Mouse (Mus musculus) heart, postnatal 0 days (tissue): ENCODE measurements around the gene Ifit3b. TPM values are rescaled to one million over a fixed set of nuclear protein-coding genes. Genes with fewer than 3 reads are reported as not detected.
A peak's percentile ranks its signal among the peaks of the same experiment; 100 is the strongest.
"Not testable (repeated sequence)": the region's sequence is repeated elsewhere in the genome, so short reads cannot be mapped to it uniquely, and the experiment has no call there.

Source experiments
- ATAC-seq: fragments of 200-750 bp; cut with Nextera tagmentation; 2 replicates; pipeline ENCODE4 v1.8.0; 2017; ENCODE audit warnings: low read depth, moderate number of reproducible peaks, moderate library complexity; ENCODE audit not compliant: insufficient read depth
- DNase-seq: peaks from one replicate; pipeline ENCODE4 v3.0.0-alpha.2; 2016; ENCODE audit warnings: low spot score
- H3K27ac ChIP-seq: fragments of 300-500 bp; sonication (generic); 2 replicates; pipeline ENCODE4 v1.5.1; 2014; ENCODE audit warnings: low read depth, mild to moderate bottlenecking
- H3K27me3 ChIP-seq: fragments of 300-500 bp; sonication (generic); 2 replicates; pipeline ENCODE4 v1.6.1; 2014; ENCODE audit warnings: low read length, mixed read lengths; ENCODE audit not compliant: control insufficient read depth, insufficient read depth
- H3K36me3 ChIP-seq: fragments of 300-500 bp; sonication (generic); replicated peaks from 2 replicates; pipeline ENCODE4 v1.6.1; 2014; ENCODE audit warnings: low read length, mixed read lengths; ENCODE audit not compliant: control insufficient read depth, insufficient read depth
- H3K4me1 ChIP-seq: fragments of 300-500 bp; sonication (generic); 2 replicates; pipeline ENCODE4 v1.6.1; 2014; ENCODE audit warnings: antibody characterized with exemption; ENCODE audit not compliant: control insufficient read depth, insufficient read depth
- H3K4me2 ChIP-seq: fragments of 300-500 bp; sonication (generic); 2 replicates; pipeline ENCODE4 v1.6.1; 2014; ENCODE audit warnings: low read depth, mild to moderate bottlenecking, low read length, moderate library complexity
- H3K4me3 ChIP-seq: fragments of 300-500 bp; sonication (generic); 2 replicates; pipeline ENCODE4 v1.5.1; 2014; ENCODE audit warnings: low read depth, low read length
- H3K9ac ChIP-seq: fragments of 300-500 bp; sonication (generic); replicated peaks from 2 replicates; pipeline ENCODE4 v1.6.1; 2014; ENCODE audit warnings: low read depth, low read length, mixed read lengths
- H3K9me3 ChIP-seq: fragments of 300-500 bp; sonication (generic); replicated peaks from 2 replicates; pipeline ENCODE4 v1.6.1; 2016; ENCODE audit warnings: low read length; ENCODE audit not compliant: control insufficient read depth
- CTCF ChIP-seq: IDR thresholded peaks from 2 replicates; pipeline ENCODE4 v1.5.1; 2016; ENCODE audit warnings: antibody characterized with exemption, control low read depth, low read depth
- EP300 ChIP-seq: IDR thresholded peaks from 2 replicates; pipeline ENCODE4 v1.6.1; 2016; ENCODE audit warnings: antibody characterized with exemption, low read depth
- WGBS: fragments of 180-500 bp; shearing (Covaris S2); extraction: QIAGEN DNeasy Blood & Tissue Kit; methylation state at CpG from one replicate; pipeline ENCODE4 v1.1.7; 2014; 5-methylcytosine and 5-hydroxymethylcytosine counted together
- polyA plus RNA-seq: library from polyadenylated mRNA; unstranded; fragments of >200 nt; fragmentation: Nextera tagmentation; extraction: Ambion mirVana; gene quantifications from 2 replicates; pipeline ENCODE4 v1.2.1, GENCODE M21; 2015
- total RNA-seq: library from RNA; depleted of rRNA; stranded (reverse); fragments of >200 nt; gene quantifications from 2 replicates; pipeline ENCODE4 v1.2.3, GENCODE M21; 2014; ENCODE audit warnings: low replicate concordance; rRNA removed

Ifit3b gene
- total RNA-seq (0.57 and 2.5 TPM in 2 replicates), polyA plus RNA-seq (0.59 and 0.72 TPM in 2 replicates)

DNA sequence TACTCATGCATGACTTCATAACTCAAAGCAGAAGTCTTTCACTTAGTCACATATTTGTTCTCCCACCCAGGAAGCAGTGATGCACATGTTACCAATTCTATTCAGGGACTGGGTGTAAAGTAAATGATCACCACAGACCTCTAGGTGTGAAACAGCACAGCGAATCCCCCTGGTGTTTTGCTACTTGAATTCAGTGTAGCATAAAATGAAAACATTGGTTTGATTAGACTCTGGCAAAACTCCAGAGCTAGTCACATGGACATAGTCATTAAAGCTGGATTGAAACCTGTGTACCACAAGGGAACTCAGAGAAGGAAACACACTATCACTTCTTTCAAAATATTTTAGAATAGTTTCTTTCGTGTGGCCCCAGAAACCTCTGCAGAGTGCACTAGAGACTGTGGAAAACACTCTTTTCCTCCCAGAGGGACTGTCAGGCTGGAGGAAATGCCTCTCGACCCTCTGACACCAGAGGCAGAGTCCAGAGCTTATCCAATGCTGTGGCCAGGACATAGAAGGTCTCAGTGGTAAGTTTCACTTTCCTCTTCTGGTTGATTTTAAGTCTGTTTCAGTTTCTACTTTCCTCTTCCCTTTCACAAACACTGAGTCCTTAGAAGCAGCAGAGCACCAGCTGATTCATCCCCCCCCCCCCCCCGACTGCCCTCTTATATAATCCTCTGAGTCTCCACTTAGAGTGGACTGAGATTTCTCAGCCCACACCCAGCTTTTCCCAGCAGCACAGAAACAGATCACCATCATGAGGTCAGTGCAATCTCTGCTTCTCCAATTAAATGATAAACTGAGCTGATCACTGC, at the start of gene Ifit3b:
Ifit3b (plus strand) TSS at position 734 of the 815 bp plus-strand sequence.
- H3K9ac ChIP-seq, H3K9me3 ChIP-seq, H3K4me1 ChIP-seq, H3K36me3 ChIP-seq, H3K27me3 ChIP-seq, H3K4me3 ChIP-seq, H3K4me2 ChIP-seq: not testable (repeated sequence)
- peak; percentile 29 for DNase-seq
- ATAC-seq: peak; percentile 82
- H3K27ac ChIP-seq: peak within 1 kb of the TSS; percentile 35
- WGBS: 20% methylated on average over 4 of the region's 4 CpGs

DNA sequence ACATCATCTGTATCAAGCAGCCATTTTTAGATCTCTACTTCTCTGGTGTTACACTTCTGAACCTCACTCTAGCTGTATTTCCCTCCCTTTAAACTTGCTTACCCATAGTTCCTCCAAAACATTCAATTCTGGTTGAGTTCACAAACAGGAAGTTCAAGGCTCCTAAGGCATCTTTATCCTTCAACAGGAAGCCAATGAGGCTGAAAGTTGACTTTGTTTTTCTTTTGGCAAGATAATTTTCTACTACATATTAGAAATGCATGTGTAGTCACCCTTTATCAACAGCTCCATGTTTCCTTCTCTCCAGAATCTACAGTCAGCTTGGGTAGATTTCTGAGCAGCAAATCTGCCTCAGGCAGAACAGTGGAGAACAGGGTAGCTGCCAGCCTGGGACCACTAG, 45.2 kb upstream of the Ifit3b start:
- no peaks in the 10 kb centered on the region for H3K4me1 ChIP-seq
- no peak for ATAC-seq
- H3K27me3 ChIP-seq: no peaks in the 10 kb centered on the region
- no peak overlapping the region for H3K4me2 ChIP-seq
- H3K27ac ChIP-seq: no peak overlapping the region
- DNase-seq: no peak
- H3K9ac ChIP-seq: no peak overlapping the region
- no peaks in the 10 kb centered on the region for H3K36me3 ChIP-seq
- no peak for TF ChIP-seq EP300
- H3K4me3 ChIP-seq: no peak overlapping the region
- no peaks in the 10 kb centered on the region for H3K9me3 ChIP-seq

DNA sequence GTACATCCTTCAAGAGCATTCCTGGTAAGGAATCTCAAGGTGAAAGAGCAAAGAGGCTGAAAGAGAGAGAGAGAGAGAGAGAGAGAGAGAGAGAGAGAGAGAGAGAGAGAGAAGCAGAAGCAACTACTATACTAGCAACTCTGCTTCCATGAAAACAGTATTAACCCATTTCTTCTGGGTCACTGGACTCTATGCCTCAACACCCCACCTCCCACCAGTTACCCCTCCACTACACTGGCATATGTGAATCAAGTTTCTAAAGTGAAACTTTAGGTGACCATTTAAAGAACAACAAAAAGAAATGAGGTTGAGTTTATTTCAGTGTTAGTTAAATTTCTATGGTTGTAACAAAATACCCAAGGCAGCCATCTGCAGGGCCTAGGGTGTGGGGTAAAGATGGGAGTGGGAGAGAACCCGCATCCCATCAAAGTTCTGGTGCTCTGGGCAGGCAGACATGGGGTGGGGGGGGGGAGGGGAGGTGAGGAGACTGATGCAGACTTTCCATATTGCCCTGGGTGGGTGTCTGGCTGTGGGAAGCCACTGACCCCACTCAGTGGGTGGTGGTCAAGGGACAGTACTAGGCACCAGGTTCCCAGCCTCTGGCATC, 41.5 kb upstream of the Ifit3b start:
- Histone ChIP-seq H3K9ac (no peak overlapping the region), H3K27ac (no peak overlapping the region), H3K4me2 (no peak overlapping the region), H3K36me3 (no peaks in the 10 kb centered on the region), H3K4me3 (no peak overlapping the region), H3K4me1 (peaks cover 6% of the 10 kb centered on the region; the same call in 1 of the 2 replicates), H3K9me3 (no peaks in the 10 kb centered on the region), H3K27me3 (no peaks in the 10 kb centered on the region)
- no peak for ATAC-seq
- no peak for DNase-seq
- WGBS: 90% methylated on average over 1 of the region's 1 CpGs
- TF ChIP-seq EP300 (no peak), CTCF (no peak)

DNA sequence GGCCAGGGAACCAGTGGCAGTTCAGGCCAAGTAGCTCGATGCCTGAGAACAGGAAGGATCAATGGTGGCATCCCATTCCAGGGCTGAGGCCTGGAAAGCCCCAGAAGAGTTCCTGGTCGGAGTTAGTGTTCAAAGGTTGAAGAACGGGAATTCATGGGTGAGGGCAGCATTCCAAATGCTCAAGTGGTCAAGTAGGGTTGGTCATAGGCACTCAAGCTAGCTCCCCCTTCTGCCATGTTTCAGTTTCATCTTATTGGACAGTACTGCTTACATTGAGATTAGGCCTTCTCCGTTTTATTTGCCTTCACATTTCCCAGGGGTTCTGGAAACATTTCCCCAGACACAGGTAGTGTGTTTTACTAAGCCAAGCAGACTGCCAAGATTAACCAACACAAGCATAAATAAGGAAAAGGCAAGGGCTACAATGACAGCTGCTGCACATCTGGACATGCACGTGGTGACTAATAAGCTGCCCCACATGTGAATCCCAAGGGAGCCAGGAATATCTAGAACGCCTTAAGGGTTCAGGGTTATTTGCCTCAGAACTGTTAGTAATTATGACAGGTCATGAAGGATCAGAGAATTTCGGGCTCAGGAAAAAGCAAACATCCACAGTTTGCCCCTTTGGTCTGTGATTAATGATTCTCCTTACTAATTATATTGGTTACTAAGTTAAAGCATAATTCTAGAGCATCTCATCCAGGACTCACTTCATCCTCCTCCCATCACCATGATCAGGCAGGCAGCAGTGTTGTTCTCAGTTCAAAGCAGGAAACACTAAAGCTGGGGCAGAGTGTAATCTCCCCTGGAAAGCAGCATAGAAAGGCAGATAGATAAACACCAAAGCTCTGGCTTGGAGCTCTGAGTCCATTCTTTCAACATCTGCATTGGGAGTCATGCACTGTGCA, 38.5 kb upstream of the Ifit3b start:
- Histone ChIP-seq H3K4me3 (no peak overlapping the region), H3K27ac (peak overlapping the region; percentile 37), H3K9me3 (no peaks in the 10 kb centered on the region), H3K27me3 (no peaks in the 10 kb centered on the region), H3K36me3 (peaks cover 16% of the 10 kb centered on the region; the same call in 1 of the 2 replicates), H3K4me1 (peaks cover 6% of the 10 kb centered on the region; the same call in 1 of the 2 replicates), H3K4me2 (no peak overlapping the region), H3K9ac (no peak overlapping the region)
- TF ChIP-seq EP300: no peak
- no peak for TF ChIP-seq CTCF
- no peak for ATAC-seq
- 71% methylated on average over 7 of the region's 7 CpGs for WGBS
- DNase-seq: no peak

DNA sequence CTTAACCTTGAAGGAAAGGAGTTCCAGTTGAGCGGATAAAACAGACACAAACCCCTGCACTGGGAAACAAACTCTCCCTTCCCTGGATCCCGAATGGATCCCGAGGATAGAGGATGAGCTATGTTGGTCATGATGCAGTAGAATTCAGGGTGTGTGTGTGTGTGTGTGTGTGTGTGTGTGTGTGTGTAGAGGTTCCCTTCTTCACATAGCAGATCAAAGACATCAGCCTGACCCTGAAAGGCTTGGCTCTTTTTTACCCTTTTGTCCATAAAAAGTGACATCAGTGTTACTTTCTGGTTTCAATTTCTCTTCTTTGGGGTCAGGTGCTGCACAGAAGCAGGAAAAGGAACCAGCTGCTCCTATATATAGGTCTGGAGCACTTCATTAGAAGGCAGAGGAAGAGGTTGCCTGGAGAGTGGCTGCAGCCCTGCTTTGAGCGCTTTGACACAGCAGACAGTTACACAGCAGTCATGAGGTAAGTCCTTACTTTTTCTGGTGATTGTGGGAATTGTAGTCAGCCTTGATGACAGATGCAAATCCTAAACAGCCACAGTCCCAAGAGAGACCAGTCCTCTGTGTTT, 37.8 kb upstream of the Ifit3b start:
- ATAC-seq (peak; percentile 67; the same call in 1 of the 2 replicates), DNase-seq (peak; percentile 46)
- Histone ChIP-seq H3K9me3 (no peaks in the 10 kb centered on the region), H3K9ac (no peak overlapping the region), H3K27me3 (no peaks in the 10 kb centered on the region), H3K36me3 (peaks cover 18% of the 10 kb centered on the region; the same call in 1 of the 2 replicates), H3K4me2 (no peak overlapping the region), H3K4me1 (peaks cover 6% of the 10 kb centered on the region; the same call in 1 of the 2 replicates), H3K4me3 (no peak overlapping the region), H3K27ac (peak overlapping the region; percentile 37)
- TF ChIP-seq CTCF (no peak), EP300 (no peak)
- 55% methylated on average over 4 of the region's 4 CpGs for WGBS
